Mouse (Mus musculus) forebrain, embryonic 15.5 days (tissue): ENCODE data around the gene Gng12. TPM values are rescaled to one million over a fixed set of nuclear protein-coding genes. Genes with fewer than 3 reads are reported as not detected.
A peak's percentile ranks its signal among the peaks of the same experiment; 100 is the strongest.
"Not testable (repeated sequence)": the region's sequence is repeated elsewhere in the genome, so short reads cannot be mapped to it uniquely, and the experiment has no call there.

ENCODE experiments used
- ATAC-seq: fragments of 200-750 bp; cut with Nextera tagmentation; replicated peaks from 2 replicates; pipeline ENCODE4 v1.8.0; 2017; ENCODE audit warnings: mild to moderate bottlenecking, moderate TSS enrichment, moderate library complexity
- H3K27ac ChIP-seq: fragments of 300-500 bp; sonication (generic); replicated peaks from 2 replicates; pipeline ENCODE4 v1.5.1; 2015; ENCODE audit warnings: mild to moderate bottlenecking, inconsistent platforms
- H3K27me3 ChIP-seq: fragments of 300-500 bp; sonication (generic); 2 replicates; pipeline ENCODE4 v1.6.1; 2015; ENCODE audit warnings: inconsistent platforms
- H3K36me3 ChIP-seq: fragments of 300-500 bp; sonication (generic); 2 replicates; pipeline ENCODE4 v1.6.1; 2015; ENCODE audit warnings: mild to moderate bottlenecking, inconsistent platforms
- H3K4me1 ChIP-seq: fragments of 300-500 bp; sonication (generic); 2 replicates; pipeline ENCODE4 v1.6.1; 2015; ENCODE audit warnings: inconsistent platforms
- H3K4me2 ChIP-seq: fragments of 300-500 bp; sonication (generic); replicated peaks from 2 replicates; pipeline ENCODE4 v1.6.1; 2015; ENCODE audit warnings: mild to moderate bottlenecking, inconsistent platforms
- H3K4me3 ChIP-seq: fragments of 300-500 bp; sonication (generic); 2 replicates; pipeline ENCODE4 v1.5.1; 2015; ENCODE audit warnings: mild to moderate bottlenecking, inconsistent platforms
- H3K9ac ChIP-seq: fragments of 300-500 bp; sonication (generic); replicated peaks from 2 replicates; pipeline ENCODE4 v1.6.1; 2015; ENCODE audit warnings: mild to moderate bottlenecking, inconsistent platforms
- H3K9me3 ChIP-seq: fragments of 300-500 bp; sonication (generic); 2 replicates; pipeline ENCODE4 v1.6.1; 2016; ENCODE audit warnings: inconsistent platforms
- WGBS: fragments of 180-500 bp; shearing (Covaris S2); methylation state at CpG from one replicate; pipeline ENCODE4 v1.1.7; 2015; ENCODE audit warnings: mixed read lengths; 5-methylcytosine and 5-hydroxymethylcytosine counted together
- polyA plus RNA-seq: library from polyadenylated mRNA; unstranded; fragments of >200 nt; fragmentation: Nextera tagmentation; extraction: Ambion mirVana; gene quantifications from 2 replicates; pipeline ENCODE4 v1.2.1, GENCODE M21; 2015

Gene Gng12
- 22.2 and 28.1 TPM in 2 replicates for polyA plus RNA-seq

- no peaks in the 10 kb centered on the region for H3K36me3 ChIP-seq
- peak within 1 kb of the TSS; percentile 69 for H3K9ac ChIP-seq
- peak within 1 kb of the TSS; percentile 79 for H3K4me3 ChIP-seq
- WGBS: under 1% methylated on average over 87 of the region's 98 CpGs
- peaks cover 12% of the 10 kb centered on the region for H3K4me1 ChIP-seq
- no peak within 1 kb of the TSS for H3K27ac ChIP-seq
- H3K9me3 ChIP-seq: no peaks in the 10 kb centered on the region
- peak; percentile 92 for ATAC-seq
- peak within 1 kb of the TSS; percentile 92 for H3K4me2 ChIP-seq
- no peaks in the 10 kb centered on the region for H3K27me3 ChIP-seq
Measured at GRCm38 (mm10) chr6:66896119-66896920, at the start of gene Gng12. Gng12 (plus strand) TSS chr6:66896397.

DNA sequence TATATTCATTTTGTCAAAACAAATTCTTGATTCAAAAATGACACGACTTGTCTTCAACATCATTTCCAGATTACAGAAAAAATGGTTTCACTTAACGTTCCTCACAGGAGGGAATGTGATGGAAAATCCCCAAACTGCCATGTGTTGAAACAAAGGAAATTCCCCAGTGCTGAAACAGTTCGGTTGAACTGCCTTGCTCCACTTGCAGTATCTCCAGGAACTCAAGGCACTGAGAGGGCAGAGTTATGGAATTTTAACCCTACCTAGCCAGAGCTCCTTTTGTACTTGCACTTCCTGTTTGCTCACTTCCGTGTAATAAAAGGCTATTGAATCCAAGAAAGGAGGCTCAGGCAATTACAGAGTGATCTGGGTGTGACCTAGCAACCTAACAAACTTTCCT lies 47.3 kb upstream of the Gng12 start:
- Histone ChIP-seq H3K4me1 (no peaks in the 10 kb centered on the region), H3K36me3 (no peaks in the 10 kb centered on the region), H3K9me3 (no peaks in the 10 kb centered on the region), H3K27me3 (no peaks in the 10 kb centered on the region), H3K4me2 (no peak overlapping the region), H3K9ac (no peak overlapping the region), H3K27ac (no peak overlapping the region), H3K4me3 (no peak overlapping the region)
- ATAC-seq: no peak
- 47% methylated on average over 4 of the region's 4 CpGs for WGBS

DNA sequence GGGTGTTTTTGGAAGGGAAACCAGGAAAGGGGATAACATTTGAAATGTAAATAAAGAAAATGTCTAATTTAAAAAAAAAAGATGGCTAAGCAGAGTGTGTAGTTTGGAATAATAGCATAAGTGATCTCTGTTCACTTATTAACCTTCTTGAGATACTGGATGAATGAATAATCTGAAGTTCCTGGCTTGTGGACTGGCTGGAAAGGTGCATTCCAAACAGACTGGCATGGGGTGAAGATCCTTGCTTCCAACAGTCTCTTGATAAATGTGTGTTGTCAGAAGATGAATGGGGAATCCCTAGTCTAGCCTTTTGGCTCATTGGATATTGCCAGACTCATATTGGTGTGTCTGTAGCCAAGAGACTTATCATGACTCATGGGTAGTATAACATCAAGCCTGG lies 40.0 kb upstream of the Gng12 start:
- no peak overlapping the region for H3K4me2 ChIP-seq
- H3K9ac ChIP-seq: no peak overlapping the region
- no peaks in the 10 kb centered on the region for H3K4me1 ChIP-seq
- H3K27ac ChIP-seq: no peak overlapping the region
- no peaks in the 10 kb centered on the region for H3K27me3 ChIP-seq
- no peaks in the 10 kb centered on the region for H3K36me3 ChIP-seq
- ATAC-seq: no peak
- H3K4me3 ChIP-seq: no peak overlapping the region
- H3K9me3 ChIP-seq: no peaks in the 10 kb centered on the region

DNA sequence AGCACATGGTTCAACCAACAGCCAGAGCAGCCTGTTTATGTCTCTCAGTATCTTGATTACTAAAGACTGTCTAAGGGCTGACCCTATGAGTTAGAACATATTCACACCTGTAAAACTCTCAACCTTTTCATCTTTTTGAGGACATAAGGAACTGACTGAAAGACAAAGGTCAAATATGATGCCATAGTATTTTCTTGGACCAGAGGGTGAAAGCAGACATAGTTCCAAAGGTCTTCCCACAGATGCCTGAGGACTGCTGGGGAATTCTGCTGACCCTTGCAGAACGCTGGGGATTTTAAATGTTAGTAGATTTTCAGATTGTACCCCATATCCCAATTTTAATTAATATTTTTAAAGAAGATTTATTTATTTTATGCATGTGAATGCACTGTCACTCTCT lies 37.8 kb upstream of the Gng12 start:
- H3K27ac ChIP-seq: no peak overlapping the region
- H3K4me3 ChIP-seq: no peak overlapping the region
- WGBS: 67% methylated on average over 1 of the region's 1 CpGs
- H3K36me3 ChIP-seq: no peaks in the 10 kb centered on the region
- no peak overlapping the region for H3K9ac ChIP-seq
- no peaks in the 10 kb centered on the region for H3K27me3 ChIP-seq
- H3K4me2 ChIP-seq: no peak overlapping the region
- no peak for ATAC-seq
- H3K4me1 ChIP-seq: no peaks in the 10 kb centered on the region
- no peaks in the 10 kb centered on the region for H3K9me3 ChIP-seq

- no peaks in the 10 kb centered on the region for H3K36me3 ChIP-seq
- no peak for ATAC-seq
- no peaks in the 10 kb centered on the region for H3K4me1 ChIP-seq
- H3K27me3 ChIP-seq: no peaks in the 10 kb centered on the region
- no peak overlapping the region for H3K4me3 ChIP-seq
- no peak overlapping the region for H3K27ac ChIP-seq
- no peak overlapping the region for H3K9ac ChIP-seq
- no peak overlapping the region for H3K4me2 ChIP-seq
- H3K9me3 ChIP-seq: no peaks in the 10 kb centered on the region
Measured at GRCm38 (mm10) chr6:66859391-66859790, 36.8 kb upstream of the Gng12 start.

DNA sequence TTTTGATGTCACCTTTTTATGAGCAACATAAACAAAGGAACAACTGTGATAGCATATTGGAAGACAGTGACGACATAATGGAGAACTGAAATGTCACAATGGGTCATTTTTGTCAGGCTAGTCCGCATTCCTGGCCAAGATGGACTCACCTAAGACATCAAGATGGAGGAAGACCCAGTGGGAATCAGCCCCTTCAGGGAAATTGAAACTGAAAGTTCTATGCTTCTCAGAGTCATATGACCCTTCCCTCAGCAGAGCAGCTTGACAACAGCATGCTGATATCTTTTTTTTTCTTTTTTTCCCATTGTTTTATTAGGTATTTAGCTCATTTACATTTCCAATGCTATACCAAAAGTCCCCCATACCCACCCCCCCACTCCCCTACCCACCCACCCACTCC lies 31.7 kb upstream of the Gng12 start:
- H3K27me3 ChIP-seq: no peaks in the 10 kb centered on the region
- no peaks in the 10 kb centered on the region for H3K4me1 ChIP-seq
- no peak overlapping the region for H3K9ac ChIP-seq
- H3K36me3 ChIP-seq: no peaks in the 10 kb centered on the region
- no peaks in the 10 kb centered on the region for H3K9me3 ChIP-seq
- no peak overlapping the region for H3K4me3 ChIP-seq
- no peak overlapping the region for H3K27ac ChIP-seq
- WGBS: 85% methylated on average over 2 of the region's 2 CpGs
- ATAC-seq: no peak
- no peak overlapping the region for H3K4me2 ChIP-seq

DNA sequence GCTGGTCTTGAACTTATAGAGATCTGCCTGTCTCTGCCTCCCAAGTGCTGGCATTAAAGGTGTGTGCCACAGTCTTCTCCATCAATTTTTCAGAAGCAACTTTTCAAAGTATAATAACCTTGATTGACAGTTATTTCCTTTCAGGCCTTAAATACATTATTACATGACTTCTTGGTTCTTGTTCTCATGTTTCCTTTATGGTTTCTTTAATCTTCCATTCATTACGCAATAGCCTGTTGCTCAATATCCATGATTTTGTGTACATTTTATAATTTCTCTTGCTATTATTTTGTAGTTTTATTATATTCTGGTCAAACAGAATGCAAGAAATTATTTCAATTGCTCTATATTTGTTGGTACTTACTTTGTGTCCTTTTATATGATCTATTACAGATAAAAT lies 29.9 kb upstream of the Gng12 start:
- no peaks in the 10 kb centered on the region for H3K36me3 ChIP-seq
- H3K27ac ChIP-seq: no peak overlapping the region
- no peaks in the 10 kb centered on the region for H3K4me1 ChIP-seq
- no peak for ATAC-seq
- H3K9ac ChIP-seq: no peak overlapping the region
- H3K4me3 ChIP-seq: no peak overlapping the region
- no peak overlapping the region for H3K4me2 ChIP-seq
- 96% methylated on average over 1 of the region's 1 CpGs for WGBS
- no peaks in the 10 kb centered on the region for H3K27me3 ChIP-seq
- H3K9me3 ChIP-seq: no peaks in the 10 kb centered on the region

GRCm38 (mm10) chr6:66877048-66877447 lies 19.1 kb upstream of the Gng12 start:
- not testable (repeated sequence) for ATAC-seq, H3K9me3 ChIP-seq, H3K27ac ChIP-seq, H3K4me1 ChIP-seq, H3K4me3 ChIP-seq, H3K27me3 ChIP-seq, H3K4me2 ChIP-seq, H3K9ac ChIP-seq, H3K36me3 ChIP-seq
- 89% methylated on average over 12 of the region's 13 CpGs for WGBS

DNA sequence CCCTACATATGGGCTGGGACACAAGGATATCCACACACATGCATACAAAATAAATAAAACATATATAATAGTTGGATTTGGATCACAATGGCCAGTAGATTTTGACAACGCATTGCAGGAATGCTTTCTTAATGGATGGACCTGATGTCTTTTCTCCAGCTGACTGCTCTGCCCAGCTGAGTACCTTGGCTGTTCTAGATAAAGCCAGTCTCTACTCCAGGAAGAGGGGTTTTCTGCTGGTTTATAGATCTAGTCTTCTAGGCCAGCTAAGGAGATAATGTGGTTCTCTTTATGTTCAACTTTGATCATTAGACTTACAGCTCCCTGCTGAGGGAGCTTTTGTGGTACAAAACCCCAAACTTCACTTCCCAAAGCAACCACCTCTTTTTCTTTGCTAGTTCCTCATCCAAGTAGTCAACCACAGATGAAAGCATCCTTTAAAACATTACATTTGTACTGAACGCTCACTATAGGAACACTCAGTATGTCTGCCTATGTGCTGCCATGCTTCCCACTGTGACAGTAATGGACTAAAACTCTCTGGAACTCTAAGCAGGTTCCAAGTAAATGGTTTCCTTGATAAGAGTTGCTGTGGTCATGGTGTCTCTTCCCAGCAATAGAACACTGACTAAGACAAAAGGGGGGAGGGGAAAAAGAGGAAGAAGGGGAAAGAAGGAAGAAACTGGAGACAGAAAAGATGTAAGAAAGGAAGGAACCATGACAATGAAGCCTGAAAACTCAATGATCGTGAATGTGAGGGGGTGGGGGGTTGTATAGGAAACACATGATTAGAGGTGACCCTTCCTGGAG lies 5.6 kb upstream of the Gng12 start:
- Histone ChIP-seq H3K27me3 (no peaks in the 10 kb centered on the region), H3K4me2 (no peak overlapping the region), H3K4me1 (no peaks in the 10 kb centered on the region), H3K9me3 (no peaks in the 10 kb centered on the region), H3K9ac (no peak overlapping the region), H3K36me3 (no peaks in the 10 kb centered on the region), H3K4me3 (no peak overlapping the region), H3K27ac (no peak overlapping the region)
- no peak for ATAC-seq
- 87% methylated on average over 3 of the region's 3 CpGs for WGBS

DNA sequence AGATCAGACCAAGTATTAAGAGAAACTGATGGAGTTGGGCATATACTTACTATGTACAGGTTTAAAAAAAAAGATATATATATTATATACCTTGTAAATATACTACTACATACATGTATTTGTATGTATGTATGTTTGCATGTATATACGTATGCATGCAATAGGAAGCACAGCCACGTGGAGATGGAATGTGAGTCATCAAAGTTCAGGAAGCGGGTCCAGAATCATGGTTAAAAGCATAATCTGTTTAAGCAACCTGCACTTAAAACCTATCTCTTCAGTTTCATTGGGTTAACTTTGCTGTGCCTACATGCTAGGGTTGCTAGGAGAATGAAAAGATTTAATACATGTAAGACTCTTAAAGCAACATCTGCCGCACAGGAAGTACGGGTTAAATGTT lies 2.2 kb upstream of the Gng12 start:
- Histone ChIP-seq H3K36me3 (no peaks in the 10 kb centered on the region), H3K4me3 (no peak overlapping the region), H3K4me1 (peaks cover 12% of the 10 kb centered on the region), H3K27ac (no peak overlapping the region), H3K4me2 (no peak overlapping the region), H3K27me3 (no peaks in the 10 kb centered on the region), H3K9ac (no peak overlapping the region), H3K9me3 (no peaks in the 10 kb centered on the region)
- ATAC-seq: no peak
- WGBS: 95% methylated on average over 5 of the region's 5 CpGs

- Histone ChIP-seq H3K9me3 (no peaks in the 10 kb centered on the region), H3K4me2 (no peak overlapping the region), H3K27me3 (no peaks in the 10 kb centered on the region), H3K4me3 (no peak overlapping the region), H3K36me3 (no peaks in the 10 kb centered on the region), H3K9ac (no peak overlapping the region), H3K4me1 (peaks cover 12% of the 10 kb centered on the region), H3K27ac (no peak overlapping the region)
- 79% methylated on average over 1 of the region's 1 CpGs for WGBS
- no peak for ATAC-seq
Measured at GRCm38 (mm10) chr6:66894999-66895398, 1.2 kb upstream of the Gng12 start.

DNA sequence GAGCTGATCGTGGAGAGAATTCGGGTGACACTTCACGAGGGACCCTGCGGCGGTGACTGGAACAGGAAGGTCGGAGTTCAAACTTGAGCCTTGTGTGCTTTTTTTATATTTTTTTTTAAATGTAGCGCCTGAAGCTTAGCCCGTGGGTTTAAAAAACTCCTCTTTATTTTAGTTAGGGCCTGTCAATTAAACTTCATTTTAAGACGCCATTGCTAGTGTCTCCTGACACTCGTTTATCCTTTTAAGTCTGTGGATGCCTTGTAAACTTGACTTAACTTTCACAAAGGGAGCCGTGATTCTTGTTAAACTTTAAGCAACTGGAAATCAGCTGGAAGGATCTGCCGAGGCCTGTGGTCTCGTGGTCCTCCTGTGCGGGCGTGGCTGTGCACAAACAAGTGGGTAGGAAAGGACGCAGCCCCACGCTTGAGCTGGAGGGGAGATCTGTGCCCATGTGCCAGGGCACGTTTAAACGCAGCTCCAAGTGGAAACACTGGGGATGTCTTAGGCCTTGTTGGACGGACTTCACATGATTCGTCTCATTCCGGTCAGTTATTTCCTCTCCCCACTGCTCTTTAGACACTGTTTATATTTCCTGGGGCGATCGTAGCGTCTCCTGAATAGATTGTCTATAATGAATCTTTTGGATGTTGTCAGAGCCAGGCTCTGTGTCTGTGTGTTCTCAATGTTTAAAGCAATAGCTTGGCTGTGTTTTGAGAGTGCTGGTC lies 886 bp downstream of the Gng12 start:
- Histone ChIP-seq H3K36me3 (no peaks in the 10 kb centered on the region), H3K4me1 (peaks cover 12% of the 10 kb centered on the region), H3K27ac (no peak overlapping the region), H3K4me3 (peak overlapping the region; percentile 79), H3K4me2 (peak overlapping the region; percentile 92), H3K9ac (peak overlapping the region; percentile 69), H3K9me3 (no peaks in the 10 kb centered on the region), H3K27me3 (no peaks in the 10 kb centered on the region)
- no peak; the same call in 1 of the 2 replicates for ATAC-seq
- 3% methylated on average over 25 of the region's 25 CpGs for WGBS
